Mouse (Mus musculus): Measurements from ENCODE around the gene Eps8l3.
A peak's percentile ranks its signal among the peaks of the same experiment; 100 is the strongest.

Gene Eps8l3

DNA sequence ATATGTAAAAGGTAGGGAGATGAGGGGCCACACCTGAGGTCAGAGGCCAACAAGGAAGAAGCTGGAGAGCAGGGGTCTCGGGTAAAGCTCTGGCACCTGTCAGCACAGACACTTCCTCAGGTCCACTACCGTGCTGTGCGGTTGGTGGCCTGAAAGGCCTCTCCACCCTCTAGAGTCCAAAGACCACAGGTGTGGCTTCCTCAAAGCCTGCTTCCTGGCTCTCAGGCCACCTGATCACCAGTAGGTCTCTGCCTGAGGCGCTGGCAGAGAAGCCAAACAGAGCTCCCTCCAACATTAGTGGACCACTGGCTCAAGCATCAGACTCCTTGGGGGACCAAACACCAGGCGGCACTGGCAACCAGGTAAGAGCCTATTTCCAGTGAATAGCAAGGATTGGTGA lies at the start of gene Eps8l3:
TSS of gene Eps8l3 (plus strand) at position 225 of the 400 bp plus-strand sequence.
- no peak for DNase-seq

GRCm38 (mm10) chr3:107827873-107828405 lies 49.1 kb upstream of the Eps8l3 start:
- DNase-seq, result no peak

DNA sequence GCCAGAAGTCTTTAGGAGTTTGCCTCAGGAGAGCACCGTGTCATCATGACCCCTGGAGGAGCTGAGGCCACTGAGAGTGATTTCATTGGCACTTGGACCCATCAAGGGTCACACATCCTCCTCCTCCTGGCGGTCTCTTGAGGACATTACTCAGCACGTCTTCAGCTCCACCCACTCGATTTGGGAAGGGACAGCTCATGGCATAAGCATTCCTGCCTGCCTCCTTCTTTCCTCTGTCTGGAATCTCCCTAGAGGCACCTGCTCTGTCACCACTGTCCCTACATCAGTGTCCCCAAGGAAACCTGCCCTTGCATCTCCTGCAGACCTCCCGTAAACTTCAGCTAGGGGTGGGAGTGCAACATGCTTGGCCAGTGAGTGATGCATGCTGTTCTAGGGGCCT lies 48.5 kb upstream of the Eps8l3 start:
- no peak for DNase-seq

- DNase-seq, result no peak
These were observed 48.0 kb upstream of the Eps8l3 start for GRCm38 (mm10) chr3:107828997-107829396.

DNA sequence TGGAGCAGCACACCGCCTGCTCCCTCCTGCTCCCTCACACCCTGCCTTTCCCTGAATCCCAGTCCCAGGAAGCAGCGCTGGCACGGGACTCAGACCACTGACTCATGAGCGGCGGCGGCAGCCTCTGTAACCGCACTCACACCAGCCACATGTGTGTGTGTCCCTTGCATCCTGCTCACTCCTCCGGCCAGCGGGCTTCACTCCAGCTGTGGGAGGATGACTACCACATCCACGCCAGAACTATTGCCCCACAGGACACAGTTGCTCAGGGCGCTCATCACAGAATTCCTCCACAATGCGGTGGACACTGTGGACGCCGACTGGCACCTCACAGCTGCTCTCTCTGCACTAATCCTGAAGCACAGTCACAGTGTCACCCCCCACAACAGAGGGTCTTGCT lies 47.4 kb upstream of the Eps8l3 start:
- DNase-seq, result no peak

- no peak for DNase-seq
These were observed 45.0 kb upstream of the Eps8l3 start for GRCm38 (mm10) chr3:107831875-107832554.

DNA sequence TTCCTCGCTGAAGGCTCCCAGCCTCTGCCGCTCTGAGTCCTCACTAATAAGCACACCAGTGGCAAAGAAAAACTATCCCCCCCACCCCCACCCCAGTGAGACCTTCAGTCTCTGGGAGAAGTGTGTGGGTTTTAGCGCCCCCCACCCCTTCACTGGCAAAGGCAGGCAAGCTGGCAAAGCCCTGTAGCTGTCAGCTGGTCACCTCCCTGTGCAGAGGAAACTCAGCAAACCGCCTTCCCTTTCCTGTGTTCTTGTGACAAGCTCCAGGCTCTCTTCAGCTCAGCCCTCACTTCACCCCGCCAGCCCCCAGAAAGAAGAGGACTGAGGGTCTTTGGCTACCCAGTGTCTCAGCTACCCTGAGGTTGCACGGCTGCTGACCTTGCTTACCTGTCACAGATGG lies 44.4 kb upstream of the Eps8l3 start:
- DNase-seq, result no peak

- DNase-seq, result no peak
These were observed 43.7 kb upstream of the Eps8l3 start for GRCm38 (mm10) chr3:107833370-107833769.

GRCm38 (mm10) chr3:107833872-107834341 lies 43.1 kb upstream of the Eps8l3 start:
- DNase-seq, result peak; percentile 18

DNA sequence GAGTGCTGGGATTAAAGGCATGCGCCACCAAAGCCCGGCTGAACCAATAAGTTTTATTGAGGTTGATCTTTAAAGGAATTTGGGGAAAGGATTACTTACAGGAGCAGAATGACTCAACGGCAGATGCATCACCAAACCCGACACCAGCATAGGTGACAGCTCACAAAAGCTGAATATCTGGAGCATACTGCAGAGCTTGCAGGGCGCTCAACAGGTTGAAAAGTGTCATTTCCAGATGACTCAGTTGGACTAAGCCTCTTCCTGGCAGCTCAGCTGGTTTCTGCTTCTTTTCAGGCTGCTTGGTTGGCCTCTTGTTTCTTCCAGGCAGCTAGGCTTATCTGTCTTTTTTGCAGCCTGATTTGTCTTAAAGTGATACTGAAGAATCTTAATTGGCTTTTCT lies 41.7 kb upstream of the Eps8l3 start:
- DNase-seq, result no peak

- DNase-seq, result no peak
These were observed 37.2 kb upstream of the Eps8l3 start for GRCm38 (mm10) chr3:107839855-107840254.

DNA sequence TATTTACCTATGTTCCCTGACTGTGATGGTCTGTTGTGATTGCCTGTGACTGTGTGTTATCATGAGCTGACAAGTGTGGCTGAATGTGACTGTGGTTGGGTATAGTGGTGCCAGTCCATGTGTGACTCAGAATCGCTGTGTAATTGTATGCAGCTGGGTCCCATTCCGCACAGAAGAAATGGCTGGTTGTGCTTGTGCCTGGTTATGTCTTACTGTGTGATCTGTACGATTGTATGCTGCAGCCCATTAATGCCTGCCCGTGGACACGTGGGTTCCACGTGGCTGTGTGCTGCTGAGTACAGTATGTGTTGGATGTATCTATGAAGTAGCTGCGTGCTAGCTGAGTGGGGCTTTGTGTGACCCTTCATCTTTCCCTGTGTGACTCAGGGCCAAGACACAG lies 36.2 kb upstream of the Eps8l3 start:
- DNase-seq, result no peak

DNA sequence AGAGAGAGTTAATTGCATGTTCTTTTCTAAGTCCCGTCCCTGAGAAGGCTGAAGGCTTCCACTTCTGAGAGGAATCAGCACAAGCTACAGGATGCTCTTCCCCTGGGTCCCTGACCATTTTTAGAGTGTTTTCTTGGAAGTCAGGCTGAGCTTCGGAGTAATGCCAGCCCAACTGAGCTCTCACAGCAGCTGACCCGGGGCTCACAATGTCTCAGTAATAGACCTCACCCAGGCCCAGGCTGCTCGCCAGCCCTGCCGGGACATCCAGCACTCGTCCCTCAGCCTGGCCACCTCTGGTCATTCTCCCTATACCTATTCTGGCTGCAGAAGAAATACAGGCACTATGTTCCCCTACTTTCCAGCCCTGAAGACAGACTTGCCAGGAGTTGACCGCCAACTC lies 35.7 kb upstream of the Eps8l3 start:
- peak; percentile 18 for DNase-seq

- no peak for DNase-seq
These were observed 33.6 kb upstream of the Eps8l3 start for GRCm38 (mm10) chr3:107843406-107843805.

GRCm38 (mm10) chr3:107844001-107844400 lies 33.0 kb upstream of the Eps8l3 start:
- peak; percentile 48 for DNase-seq

GRCm38 (mm10) chr3:107844499-107844898 lies 32.5 kb upstream of the Eps8l3 start:
- peak; percentile 64 for DNase-seq

GRCm38 (mm10) chr3:107846175-107846574 lies 30.9 kb upstream of the Eps8l3 start:
- DNase-seq, result no peak

- DNase-seq, result no peak
These were observed 30.2 kb upstream of the Eps8l3 start for GRCm38 (mm10) chr3:107846835-107847234.

DNA sequence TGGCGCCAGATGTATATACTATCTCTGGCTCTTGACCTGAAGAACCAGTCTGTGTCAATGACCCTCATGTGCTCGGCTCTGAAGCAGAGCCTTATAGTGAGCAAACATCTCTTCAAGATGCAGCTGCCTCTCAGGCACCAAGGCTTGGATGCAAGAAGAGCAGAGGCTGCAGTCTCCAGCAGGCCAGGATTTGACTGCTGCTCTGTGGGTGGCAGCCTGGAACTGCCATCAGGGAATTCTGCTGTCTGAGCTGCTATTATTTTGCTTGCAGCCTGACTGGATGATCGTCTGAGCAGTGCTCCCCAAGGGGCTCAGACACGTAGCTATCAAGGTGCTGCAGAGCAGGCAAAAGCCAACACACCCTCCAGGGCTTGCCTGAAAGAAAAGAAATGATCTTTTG lies 28.9 kb upstream of the Eps8l3 start:
- no peak for DNase-seq

- DNase-seq, result no peak
These were observed 27.9 kb upstream of the Eps8l3 start for GRCm38 (mm10) chr3:107849000-107849692.

DNA sequence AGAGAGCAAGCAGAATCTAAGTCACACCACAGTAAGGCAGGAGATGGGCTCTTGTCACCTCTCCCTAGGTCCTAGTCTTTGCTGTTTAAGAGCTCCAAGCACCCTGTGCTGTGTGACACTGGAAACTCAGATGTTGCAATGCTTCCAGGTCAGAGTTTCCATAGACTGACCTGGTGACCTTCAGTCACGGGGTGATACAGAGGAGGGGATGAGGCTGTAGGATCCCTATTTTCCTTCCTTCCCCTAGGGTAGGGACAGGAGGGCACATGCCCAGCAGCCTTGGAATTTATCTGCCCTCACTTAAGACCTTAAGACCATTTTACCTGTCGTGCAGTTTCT lies 27.4 kb upstream of the Eps8l3 start:
- DNase-seq, result no peak

DNA sequence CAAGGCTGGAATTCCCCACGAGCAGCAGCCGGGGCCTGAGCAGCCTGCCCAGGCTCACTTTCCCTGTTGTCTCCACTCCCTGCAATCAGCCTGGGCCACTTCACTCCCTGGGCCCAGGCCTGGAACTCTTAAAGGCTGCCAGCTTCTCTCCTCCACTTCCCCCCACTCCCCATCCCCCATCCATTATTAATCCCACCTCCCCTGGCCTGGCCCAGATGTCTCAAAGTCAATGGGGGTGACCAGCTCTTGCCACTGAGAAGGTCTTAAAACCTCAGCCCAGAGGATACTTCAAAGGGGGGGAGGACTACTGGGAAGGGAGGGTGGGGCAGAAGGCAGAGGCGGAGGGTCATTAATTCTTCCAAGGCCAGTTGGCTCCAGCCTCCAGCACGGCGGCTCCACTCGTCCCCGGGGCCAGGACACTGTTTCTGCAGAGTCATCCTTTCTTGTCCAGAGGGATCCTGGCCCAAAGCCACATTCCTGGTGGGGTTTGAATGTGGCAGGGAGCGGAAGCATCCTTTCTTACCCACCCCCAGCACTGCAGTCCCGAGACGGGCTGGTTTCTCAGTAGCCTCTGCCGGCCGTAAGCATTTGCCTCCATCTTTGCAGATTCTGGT lies 26.5 kb upstream of the Eps8l3 start:
- DNase-seq, result peak; percentile 47

- DNase-seq, result no peak
These were observed 24.2 kb upstream of the Eps8l3 start for GRCm38 (mm10) chr3:107852786-107853185.
